Mouse (Mus musculus) liver, embryonic 14.5 days (tissue): ENCODE data around the gene Ppp1r12b.

Experiments
- CTCF ChIP-seq: IDR thresholded peaks from 2 replicates; pipeline ENCODE4 v1.5.1; 2016; ENCODE audit warnings: antibody characterized with exemption, low read depth, control low read depth
- EP300 ChIP-seq: IDR thresholded peaks from 2 replicates; pipeline ENCODE4 v1.6.1; 2016; ENCODE audit warnings: antibody characterized with exemption, low read depth

DNA sequence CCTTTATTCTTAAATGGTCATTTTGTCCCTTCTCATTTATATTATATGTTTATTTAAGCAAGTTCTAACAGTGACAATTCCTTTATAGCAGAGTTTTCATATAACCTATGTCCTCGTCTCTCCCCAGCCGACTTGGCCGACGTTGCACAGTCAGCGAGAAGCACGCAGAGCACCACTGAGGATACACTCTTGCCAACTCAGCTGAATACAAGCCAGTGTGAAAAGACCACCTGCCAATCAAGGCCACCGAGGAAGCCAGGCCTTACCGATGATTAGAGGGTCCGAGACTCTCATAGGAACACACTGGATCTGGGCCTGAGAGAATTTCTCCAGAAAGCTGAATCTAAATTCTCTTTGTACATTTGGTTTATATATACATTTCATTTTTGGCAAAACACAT lies 150.3 kb downstream of the Ppp1r12b start:
- TF ChIP-seq CTCF, result no peak
- TF ChIP-seq EP300, result no peak
